Mouse (Mus musculus): ENCODE results near the gene Olfr91.

DNA sequence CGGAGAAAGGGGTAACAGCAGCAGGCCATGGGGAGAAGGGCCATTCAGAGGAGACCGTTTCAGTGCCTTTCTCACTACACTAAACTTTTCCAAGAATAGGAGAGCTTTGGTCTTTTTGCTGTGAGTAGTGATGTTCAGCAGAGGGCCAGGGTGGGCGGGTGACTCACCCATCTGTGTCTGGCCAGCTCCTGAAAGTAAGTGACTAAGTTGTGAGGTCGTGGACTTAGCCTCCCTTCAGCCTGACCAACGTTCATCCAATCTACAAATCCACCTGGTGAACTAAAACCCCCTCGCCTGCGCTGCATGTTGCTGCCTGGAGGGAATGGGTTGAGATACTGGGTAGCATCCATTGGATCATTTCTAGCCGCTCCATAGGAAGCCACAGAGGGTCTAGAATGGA is 28.0 kb downstream of the Olfr91 start:
- TF ChIP-seq POLR2A (IDR thresholded peaks at IDR 0.05; ENCODE audit: low read depth, low read length) (no peak), CTCF (IDR thresholded peaks at IDR 0.05; ENCODE audit: extremely low read depth, insufficient read depth, insufficient read length, insufficient replicate concordance) (no peak)

Measured in spleen, adult 2 months (tissue).